Comparison of ENCODE assay signal across 33 mouse cellular contexts in genomic region chr9:43302989-43303388, GRCm38 (mm10). TPM values are rescaled to one million over a fixed set of nuclear protein-coding genes. Genes with fewer than 3 reads are reported as not detected.
A peak's percentile ranks its signal among the peaks of the same experiment; 100 is the strongest.
DNase-seq lines count a peak whose midpoint lies in the region; ATAC-seq and TF ChIP-seq lines count a peak whose summit lies in the region.
"Had no signal": no experiment of that assay in that cellular context is flagged by ENCODE, and none has a peak within 500 bp of the region (broad histone marks: within the 10 kb centered on the region; RNA-seq: fewer than 3 reads in every experiment).

No protein-coding gene starts in this region.

- TF ChIP-seq EP300 in liver, postnatal 0 days (IDR thresholded peaks at IDR 0.05; ENCODE audit: low read depth) = no peak

- H3K9ac ChIP-seq in liver, postnatal 0 days (replicated peaks) = no peak overlapping the region
- H3K9ac ChIP-seq in hindbrain, postnatal 0 days (replicated peaks; ENCODE audit: low read length) = no peak overlapping the region
- H3K9ac ChIP-seq: embryonic facial prominence, embryonic 13.5 days; forebrain, embryonic 13.5 days; heart, embryonic 12.5 days; heart, embryonic 15.5 days; hindbrain, embryonic 13.5 days had no signal

- H3K4me1 ChIP-seq in liver, postnatal 0 days (ENCODE audit: insufficient read depth) = no peaks in the 10 kb centered on the region
- H3K4me1 ChIP-seq in hindbrain, postnatal 0 days (ENCODE audit: insufficient read depth, low read length) = no peaks in the 10 kb centered on the region
- H3K4me1 ChIP-seq: forebrain, embryonic 10.5 days; forebrain, embryonic 13.5 days; heart, embryonic 15.5 days; hindbrain, embryonic 13.5 days had no signal

- no peak overlapping the region for H3K27ac ChIP-seq in liver, postnatal 0 days (ENCODE audit: low read depth)
- H3K27ac ChIP-seq in hindbrain, postnatal 0 days = no peak overlapping the region
- H3K27ac ChIP-seq: embryonic facial prominence, embryonic 10.5 days; embryonic facial prominence, embryonic 13.5 days; forebrain, embryonic 10.5 days; forebrain, embryonic 13.5 days; heart, embryonic 15.5 days; hindbrain, embryonic 10.5 days; hindbrain, embryonic 13.5 days had no signal

- H3K4me3 ChIP-seq in liver, postnatal 0 days (ENCODE audit: low read depth, low read length) = no peak overlapping the region
- H3K4me3 ChIP-seq in hindbrain, postnatal 0 days (ENCODE audit: low read length) = no peak overlapping the region
- H3K4me3 ChIP-seq: embryonic facial prominence, embryonic 10.5 days; embryonic facial prominence, embryonic 13.5 days; erythroblast, embryonic 14.5 days; forebrain, embryonic 10.5 days; forebrain, embryonic 13.5 days; heart, embryonic 12.5 days; heart, embryonic 15.5 days; hindbrain, embryonic 10.5 days; hindbrain, embryonic 13.5 days had no signal

- H3K36me3 ChIP-seq in liver, postnatal 0 days (replicated peaks; ENCODE audit: insufficient read depth, low read length) = no peaks in the 10 kb centered on the region
- H3K36me3 ChIP-seq in hindbrain, postnatal 0 days (ENCODE audit: insufficient read depth, low read length) = no peaks in the 10 kb centered on the region
- H3K36me3 ChIP-seq: embryonic facial prominence, embryonic 10.5 days; embryonic facial prominence, embryonic 13.5 days; forebrain, embryonic 10.5 days; heart, embryonic 12.5 days; heart, embryonic 15.5 days; hindbrain, embryonic 10.5 days; hindbrain, embryonic 13.5 days had no signal

- no peak overlapping the region for H3K4me2 ChIP-seq in liver, postnatal 0 days (ENCODE audit: low read depth, low read length)
- H3K4me2 ChIP-seq in hindbrain, postnatal 0 days (ENCODE audit: low read depth, low read length) = no peak overlapping the region
- H3K4me2 ChIP-seq: embryonic facial prominence, embryonic 13.5 days; forebrain, embryonic 13.5 days; heart, embryonic 12.5 days; heart, embryonic 15.5 days; hindbrain, embryonic 13.5 days had no signal

- 36% methylated on average over 4 of the region's 4 CpGs for WGBS in liver, postnatal 0 days (ENCODE audit: insufficient replicate concordance)
- 67% methylated on average over 4 of the region's 4 CpGs for WGBS in hindbrain, postnatal 0 days

- no peak for DNase-seq in liver, postnatal 0 days
- DNase-seq in liver (no peak), 416B (ENCODE audit: low read depth) (peak; percentile 42)
- no peak for DNase-seq in hindbrain, postnatal 0 days (ENCODE audit: low spot score)
- DNase-seq in kidney, adult 11 months = no peak
- DNase-seq: adrenal gland, adult 2 months; adrenal gland, postnatal 14 days; cerebellum, adult 11-12 months; cerebellum, adult 8-10 months; cerebellum, postnatal 10 days; cerebellum, postnatal 36 days; embryo, embryonic 11 days; gastrocnemius, postnatal 10 days; gastrocnemius, postnatal 36 days; heart, adult 18-20 months; heart, postnatal 10 days; heart, postnatal 36 days had no signal

- peak; percentile 27; the same call in 1 of the 2 replicates for ATAC-seq in liver, postnatal 0 days
- peak; percentile 58 for ATAC-seq in granulocyte monocyte progenitor cell, adult 5-6 weeks (replicated peaks; ENCODE audit: poor library complexity, severe bottlenecking)
- peak; percentile 39; the same call in 1 of the 2 replicates for ATAC-seq in megakaryocyte progenitor cell, adult 5-6 weeks (replicated peaks; ENCODE audit: poor library complexity)
- ATAC-seq in hindbrain, postnatal 0 days = no peak
- ATAC-seq: CD4-positive, CD25-positive, alpha-beta regulatory T cell, adult 4 months; forebrain, embryonic 13.5 days; forebrain, embryonic 16.5 days; hindbrain, embryonic 16.5 days had no signal

- TF ChIP-seq CTCF in liver, postnatal 0 days (IDR thresholded peaks at IDR 0.05; ENCODE audit: low read depth) = no peak
- no peak for TF ChIP-seq CTCF in hindbrain, postnatal 0 days (IDR thresholded peaks at IDR 0.05; ENCODE audit: low read depth)

- H3K27me3 ChIP-seq in liver, postnatal 0 days (ENCODE audit: insufficient read depth, low read length) = no peaks in the 10 kb centered on the region
- no peaks in the 10 kb centered on the region for H3K27me3 ChIP-seq in hindbrain, postnatal 0 days (ENCODE audit: insufficient read depth, low read length)
- H3K27me3 ChIP-seq: forebrain, embryonic 13.5 days had no signal

- H3K9me3 ChIP-seq in liver, postnatal 0 days (ENCODE audit: low read length) = no peaks in the 10 kb centered on the region
- no peaks in the 10 kb centered on the region for H3K9me3 ChIP-seq in hindbrain, postnatal 0 days (ENCODE audit: low read length)
- H3K9me3 ChIP-seq: embryonic facial prominence, embryonic 10.5 days; embryonic facial prominence, embryonic 13.5 days; forebrain, embryonic 10.5 days; forebrain, embryonic 13.5 days; heart, embryonic 12.5 days; heart, embryonic 15.5 days; hindbrain, embryonic 10.5 days; hindbrain, embryonic 13.5 days had no signal

RNA-seq across cellular contexts. Expression of gene Trim29, which starts 7.7 kb away (rescaled TPM):
- 0.04 TPM in 1 of 2 replicates, not detected in the other for polyA plus RNA-seq in liver, postnatal 0 days (2015; fragmentation: Nextera tagmentation; extraction: Ambion mirVana)
- total RNA-seq in granulocyte monocyte progenitor cell, adult 5-6 weeks (2014; fragmentation: Nextera tagmentation) = not detected in 2 replicates
- not detected in 2 replicates for total RNA-seq in granulocyte monocyte progenitor cell, adult 5-6 weeks (2017)
- total RNA-seq in megakaryocyte progenitor cell, adult 5-6 weeks (2015) = not detected in 2 replicates
- not detected in 2 replicates for total RNA-seq in megakaryocyte progenitor cell, adult 5-6 weeks (2017)
- 0.05 and 0.14 TPM in 2 replicates for total RNA-seq in hindbrain, postnatal 0 days (2014; rRNA removed)
- 0.35 and 0.45 TPM in 2 replicates for polyA plus RNA-seq in hindbrain, postnatal 0 days (2015; fragmentation: Nextera tagmentation; extraction: Ambion mirVana)
- total RNA-seq: gastrocnemius, adult 18-20 months; MEL had no signal
- polyA plus RNA-seq: CD4-positive, CD25-positive, alpha-beta regulatory T cell, adult 4 months; erythroblast, embryonic 14.5 days; forebrain, embryonic 13.5 days; forebrain, embryonic 16.5 days; hindbrain, embryonic 13.5 days; hindbrain, embryonic 16.5 days had no signal
